Mouse (Mus musculus): ENCODE measurements around the gene Cpxm1. TPM values are rescaled to one million over a fixed set of nuclear protein-coding genes. Genes with fewer than 3 reads are reported as not detected.
"Not testable (repeated sequence)": the region's sequence is repeated elsewhere in the genome, so short reads cannot be mapped to it uniquely, and the experiment has no call there.

Cpxm1 gene
- polyA plus RNA-seq, 1 experiment from 2014 or later, result 16.4 TPM

DNA sequence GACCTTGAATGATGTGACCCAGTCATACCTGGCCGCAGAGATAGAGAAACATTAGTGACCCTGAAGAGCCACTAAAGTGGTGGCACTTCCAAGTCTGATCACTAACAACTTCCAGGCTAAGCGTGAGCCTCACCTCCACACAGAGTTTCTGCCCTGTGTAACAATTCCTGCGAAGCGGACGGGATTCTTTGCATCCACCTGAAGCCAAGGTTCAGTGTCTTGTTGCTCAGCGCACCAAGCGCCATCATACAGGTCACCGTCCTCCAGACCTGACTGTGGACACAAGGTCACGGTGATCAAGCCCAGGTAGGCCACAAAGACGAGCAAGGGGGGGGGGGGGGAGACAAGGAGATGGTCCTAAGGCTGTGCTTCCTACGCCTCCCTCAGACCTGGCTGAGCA is 1.7 kb downstream of the Cpxm1 start:
- no peak overlapping the region for H3K27ac ChIP-seq
- H3K4me3 ChIP-seq (replicated peaks), result no peak overlapping the region
- ATAC-seq, result no peak
- no peak overlapping the region for H3K9ac ChIP-seq (replicated peaks)
- H3K36me3 ChIP-seq, result peaks cover 6% of the 10 kb centered on the region
- H3K27me3 ChIP-seq, result peaks cover 33% of the 10 kb centered on the region
- WGBS, result 93% methylated on average over 10 of the region's 11 CpGs
- no peaks in the 10 kb centered on the region for H3K9me3 ChIP-seq
- H3K4me2 ChIP-seq (replicated peaks), result no peak overlapping the region
- peaks cover 13% of the 10 kb centered on the region for H3K4me1 ChIP-seq (replicated peaks)

DNA sequence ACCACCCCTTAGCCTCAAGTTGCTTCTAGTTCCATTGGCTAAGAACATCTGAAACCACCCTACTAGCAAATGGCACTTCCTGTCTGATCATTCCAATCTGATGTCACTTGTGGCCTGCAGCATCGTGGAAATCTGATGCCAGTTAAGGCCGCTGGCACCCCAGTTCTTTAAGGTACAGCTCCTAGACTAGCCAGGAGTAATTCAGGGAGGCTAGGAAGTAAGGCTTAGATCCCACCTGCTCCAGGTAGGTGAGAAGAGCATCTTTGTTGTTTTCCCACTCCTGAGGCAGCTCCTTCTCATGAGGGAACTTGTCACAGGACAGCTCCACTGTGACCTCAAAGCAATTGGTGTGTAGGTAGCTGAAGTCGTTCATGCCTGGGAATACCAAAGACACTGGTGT is 4.5 kb downstream of the Cpxm1 start:
- Histone ChIP-seq H3K27me3 (peaks cover 15% of the 10 kb centered on the region), H3K9me3 (no peaks in the 10 kb centered on the region), H3K9ac (replicated peaks) (no peak overlapping the region), H3K27ac (no peak overlapping the region), H3K4me3 (replicated peaks) (no peak overlapping the region), H3K36me3 (peaks cover 6% of the 10 kb centered on the region), H3K4me1 (replicated peaks) (peaks cover 10% of the 10 kb centered on the region), H3K4me2 (replicated peaks) (no peak overlapping the region)
- ATAC-seq, result no peak
- 87% methylated on average over 3 of the region's 3 CpGs for WGBS

DNA sequence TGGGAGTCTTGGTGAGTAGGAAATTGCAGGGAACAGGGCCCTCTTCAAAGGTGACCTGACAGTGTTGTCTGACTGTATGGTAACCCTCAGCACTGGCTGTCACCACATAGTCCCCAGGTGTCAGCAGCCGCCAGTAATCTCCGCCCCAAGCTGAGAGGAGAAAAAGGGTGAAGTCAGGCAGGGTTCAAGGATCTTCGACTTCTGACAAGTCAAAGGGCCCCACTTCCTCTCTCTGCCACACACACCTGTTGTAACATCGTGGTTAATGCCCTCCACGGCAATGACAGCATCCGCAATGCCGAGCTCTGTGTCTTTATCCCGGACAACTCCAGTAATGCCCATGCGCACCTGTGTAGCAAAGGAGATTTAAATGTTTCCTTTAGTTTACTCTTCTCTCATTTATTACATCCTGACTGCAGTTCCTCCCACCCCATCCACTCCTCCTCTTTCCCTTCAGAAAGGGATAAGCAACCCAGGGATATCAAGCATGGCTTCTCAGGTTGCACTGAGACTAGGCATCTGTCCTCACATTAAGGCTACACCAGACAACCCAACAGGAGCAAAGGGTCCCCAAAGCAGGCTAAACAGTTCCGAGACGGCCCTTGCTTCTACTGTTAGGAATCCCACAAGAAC is 6.3 kb downstream of the Cpxm1 start:
- ATAC-seq, result no peak
- peaks cover 6% of the 10 kb centered on the region for H3K36me3 ChIP-seq
- H3K27ac ChIP-seq, result no peak overlapping the region
- H3K27me3 ChIP-seq, result 0 out of 2 replicates have a peak, but pooled peaks cover 1% of the 10 kb centered on the region
- H3K9me3 ChIP-seq, result no peaks in the 10 kb centered on the region
- no peak overlapping the region for H3K4me3 ChIP-seq (replicated peaks)
- no peak overlapping the region for H3K9ac ChIP-seq (replicated peaks)
- 89% methylated on average over 11 of the region's 11 CpGs for WGBS
- no peaks in the 10 kb centered on the region for H3K4me1 ChIP-seq (replicated peaks)
- no peak overlapping the region for H3K4me2 ChIP-seq (replicated peaks)

DNA sequence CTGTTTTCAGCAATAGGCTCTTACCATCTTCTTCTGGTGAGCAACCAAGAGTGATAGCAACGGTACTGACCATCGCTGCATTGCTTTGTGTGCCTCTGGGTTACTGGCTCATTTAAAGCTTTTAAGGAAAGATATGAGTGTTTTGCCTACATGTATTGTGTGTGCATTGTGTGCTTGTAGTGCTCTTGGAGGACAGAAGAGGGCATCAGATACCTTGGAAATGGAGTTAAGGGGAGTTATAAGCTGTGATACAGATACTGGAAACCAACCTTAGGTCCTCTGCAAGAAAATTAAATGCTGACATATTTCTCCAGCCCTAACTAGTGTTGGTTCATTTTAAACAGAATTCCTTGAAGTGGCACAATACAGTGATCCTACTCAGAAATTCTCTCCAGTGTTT is 8.6 kb downstream of the Cpxm1 start:
- whole genome bisulfite sequencing, result 75% methylated on average over 2 of the region's 2 CpGs
- ATAC-seq, result no peak

DNA sequence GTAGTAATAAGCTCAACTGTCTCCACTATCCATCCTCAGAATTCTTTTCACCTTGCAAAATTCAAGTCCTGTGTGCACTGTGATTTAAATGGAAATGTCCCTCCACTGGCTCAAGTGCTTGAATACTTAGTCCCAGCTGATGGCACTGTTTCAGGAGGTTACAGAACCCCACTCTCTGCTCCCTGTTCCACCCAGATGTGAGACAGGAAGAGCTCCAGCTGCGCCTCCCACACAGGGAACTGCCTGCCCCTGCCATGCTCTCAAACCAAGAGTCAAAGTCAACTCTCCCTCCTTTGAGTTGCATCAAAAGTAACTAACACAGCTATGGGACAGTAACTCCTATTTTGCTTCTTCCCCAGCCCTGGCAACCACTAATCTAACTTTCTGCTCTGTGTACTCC is 11.2 kb downstream of the Cpxm1 start:
- no peak overlapping the region for H3K27ac ChIP-seq
- no peak overlapping the region for H3K9ac ChIP-seq (replicated peaks)
- no peaks in the 10 kb centered on the region for H3K27me3 ChIP-seq
- 92% methylated on average over 1 of the region's 1 CpGs for WGBS
- ATAC-seq, result no peak
- H3K9me3 ChIP-seq, result no peaks in the 10 kb centered on the region
- no peak overlapping the region for H3K4me2 ChIP-seq (replicated peaks)
- no peaks in the 10 kb centered on the region for H3K4me1 ChIP-seq (replicated peaks)
- H3K4me3 ChIP-seq (replicated peaks), result no peak overlapping the region
- no peaks in the 10 kb centered on the region for H3K36me3 ChIP-seq

More for the DNA sequence above, 8.6 kb downstream of the Cpxm1 start:
- H3K27me3 ChIP-seq, result no peaks in the 10 kb centered on the region
- no peaks in the 10 kb centered on the region for H3K4me1 ChIP-seq (replicated peaks)
- no peak overlapping the region for H3K9ac ChIP-seq (replicated peaks)
- no peak overlapping the region for H3K4me3 ChIP-seq (replicated peaks)
- H3K36me3 ChIP-seq, result peaks cover 6% of the 10 kb centered on the region
- no peak overlapping the region for H3K4me2 ChIP-seq (replicated peaks)
- no peak overlapping the region for H3K27ac ChIP-seq
- H3K9me3 ChIP-seq, result no peaks in the 10 kb centered on the region

DNA sequence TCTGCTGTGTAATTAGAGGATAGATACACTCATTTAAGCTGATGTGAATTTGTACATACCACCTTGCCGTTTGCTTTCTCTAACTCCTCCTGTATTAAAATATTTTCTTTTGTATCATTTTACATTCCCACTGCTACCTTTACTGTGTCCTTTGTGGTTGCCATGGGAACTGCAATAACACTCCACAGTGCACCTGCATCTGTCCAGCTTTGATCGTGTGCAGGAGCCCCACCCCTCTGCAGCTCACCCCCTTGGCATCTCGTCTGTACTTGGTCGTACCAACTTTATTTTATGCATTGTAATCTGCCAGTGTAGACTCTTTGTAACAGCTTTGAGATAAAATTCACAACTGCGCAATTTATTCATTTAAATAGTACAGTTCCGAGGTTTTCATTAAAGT is 13.5 kb downstream of the Cpxm1 start:
- Histone ChIP-seq H3K4me1 (replicated peaks) (no peaks in the 10 kb centered on the region), H3K36me3 (no peaks in the 10 kb centered on the region), H3K4me3 (replicated peaks) (no peak overlapping the region), H3K4me2 (replicated peaks) (no peak overlapping the region), H3K27ac (no peak overlapping the region), H3K27me3 (no peaks in the 10 kb centered on the region), H3K9me3 (no peaks in the 10 kb centered on the region), H3K9ac (replicated peaks) (no peak overlapping the region)
- 74% methylated on average over 6 of the region's 6 CpGs for WGBS
- no peak for ATAC-seq

DNA sequence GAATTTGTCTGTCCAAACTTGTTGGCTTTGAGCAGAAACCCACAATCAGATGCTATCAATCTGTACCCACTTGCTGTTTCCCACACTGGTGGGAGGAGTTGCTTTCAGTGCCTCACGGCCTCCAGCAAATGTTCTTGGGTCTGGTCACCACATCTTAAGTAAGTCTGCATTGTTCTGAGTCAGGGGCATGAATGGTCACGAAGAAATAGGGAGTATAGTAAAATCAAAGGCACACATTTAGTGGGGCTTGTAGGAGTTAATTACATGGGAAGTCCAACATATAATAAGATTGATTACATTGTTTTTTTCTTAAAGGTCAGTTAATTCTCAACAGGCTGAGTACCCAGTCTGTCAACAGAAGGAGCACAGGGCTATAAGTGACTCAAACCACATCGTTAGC is 14.2 kb downstream of the Cpxm1 start:
- no peaks in the 10 kb centered on the region for H3K4me1 ChIP-seq (replicated peaks)
- no peaks in the 10 kb centered on the region for H3K9me3 ChIP-seq
- H3K36me3 ChIP-seq, result no peaks in the 10 kb centered on the region
- no peak overlapping the region for H3K4me3 ChIP-seq (replicated peaks)
- no peak overlapping the region for H3K27ac ChIP-seq
- no peak overlapping the region for H3K9ac ChIP-seq (replicated peaks)
- H3K27me3 ChIP-seq, result no peaks in the 10 kb centered on the region
- no peak for ATAC-seq
- WGBS, result 51% methylated on average over 3 of the region's 3 CpGs
- no peak overlapping the region for H3K4me2 ChIP-seq (replicated peaks)

DNA sequence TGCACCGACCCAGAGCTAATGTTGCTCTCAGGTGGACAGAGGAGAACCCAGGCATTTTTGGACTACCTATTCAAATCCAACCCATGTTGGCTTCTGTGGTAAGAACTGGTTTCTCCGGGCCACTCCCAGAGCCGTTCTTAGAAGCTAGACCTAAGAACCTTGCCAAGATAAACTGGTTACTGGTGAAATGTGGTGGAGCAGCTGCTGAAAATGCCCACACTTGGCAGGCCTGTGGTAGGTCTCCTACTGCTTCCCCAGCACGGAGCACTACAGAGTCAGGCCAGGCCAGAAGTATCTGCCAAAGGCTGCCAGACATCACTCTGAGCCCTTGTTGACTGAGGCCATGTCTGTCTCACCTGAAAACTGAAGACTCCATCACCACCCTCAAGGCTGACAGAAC is 22.4 kb downstream of the Cpxm1 start:
- Histone ChIP-seq H3K9ac (replicated peaks) (no peak overlapping the region), H3K4me3 (replicated peaks) (no peak overlapping the region), H3K4me1 (replicated peaks) (no peaks in the 10 kb centered on the region), H3K36me3 (no peaks in the 10 kb centered on the region), H3K9me3 (no peaks in the 10 kb centered on the region), H3K27me3 (no peaks in the 10 kb centered on the region), H3K4me2 (replicated peaks) (no peak overlapping the region), H3K27ac (no peak overlapping the region)
- no peak for ATAC-seq
- WGBS, result 84% methylated on average over 4 of the region's 4 CpGs

DNA sequence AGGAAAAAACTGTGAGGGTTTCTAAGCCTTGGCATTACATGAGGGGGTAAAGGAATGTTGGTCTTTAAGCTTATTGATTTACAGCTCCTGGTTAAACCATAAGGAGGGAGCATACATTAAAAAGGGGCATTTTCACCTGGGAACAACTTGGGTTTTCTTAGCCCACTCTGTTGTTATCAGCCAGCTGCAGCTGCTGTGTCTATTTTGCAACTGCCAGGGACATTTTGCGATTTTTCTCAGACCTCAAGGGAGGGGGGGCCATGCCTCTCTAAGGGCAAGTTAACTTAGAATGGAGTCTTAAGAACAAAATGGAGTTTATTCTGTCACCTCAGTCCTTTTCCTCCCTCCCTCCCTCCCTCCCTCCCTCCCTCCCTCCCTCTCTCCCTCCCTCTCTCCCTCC is 24.3 kb downstream of the Cpxm1 start:
- not testable (repeated sequence) for H3K4me2 ChIP-seq (replicated peaks); H3K4me1 ChIP-seq (replicated peaks); H3K27me3 ChIP-seq; H3K4me3 ChIP-seq (replicated peaks); H3K9me3 ChIP-seq; H3K9ac ChIP-seq (replicated peaks); ATAC-seq; H3K27ac ChIP-seq; H3K36me3 ChIP-seq
- WGBS, result 59% methylated on average over 1 of the region's 1 CpGs

DNA sequence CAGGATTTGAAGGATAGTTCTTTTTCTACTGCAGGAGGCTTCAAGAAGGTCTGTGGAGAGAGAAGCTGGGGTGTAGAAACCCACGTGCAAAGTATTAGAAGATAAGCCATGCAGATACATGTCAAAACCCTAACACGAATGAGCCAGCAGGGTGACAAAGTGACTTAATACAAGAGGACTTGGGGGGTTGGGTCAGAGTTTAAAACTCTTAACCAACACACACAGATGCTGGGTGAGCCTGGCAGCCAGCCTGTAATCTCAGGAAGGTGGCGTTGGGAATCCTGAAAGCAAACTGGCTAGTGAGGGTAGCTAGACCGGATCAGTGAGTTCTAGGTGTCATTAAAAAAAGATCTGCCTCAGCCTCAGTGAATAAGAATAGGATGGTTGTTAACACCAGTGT is 30.0 kb downstream of the Cpxm1 start:
- ATAC-seq, result no peak
- H3K4me1 ChIP-seq (replicated peaks), result peaks cover 9% of the 10 kb centered on the region
- no peaks in the 10 kb centered on the region for H3K9me3 ChIP-seq
- no peak overlapping the region for H3K9ac ChIP-seq (replicated peaks)
- 74% methylated on average over 4 of the region's 4 CpGs for WGBS
- H3K4me2 ChIP-seq (replicated peaks), result no peak overlapping the region
- no peak overlapping the region for H3K27ac ChIP-seq
- peaks cover 19% of the 10 kb centered on the region for H3K27me3 ChIP-seq
- no peak overlapping the region for H3K4me3 ChIP-seq (replicated peaks)
- no peaks in the 10 kb centered on the region for H3K36me3 ChIP-seq

DNA sequence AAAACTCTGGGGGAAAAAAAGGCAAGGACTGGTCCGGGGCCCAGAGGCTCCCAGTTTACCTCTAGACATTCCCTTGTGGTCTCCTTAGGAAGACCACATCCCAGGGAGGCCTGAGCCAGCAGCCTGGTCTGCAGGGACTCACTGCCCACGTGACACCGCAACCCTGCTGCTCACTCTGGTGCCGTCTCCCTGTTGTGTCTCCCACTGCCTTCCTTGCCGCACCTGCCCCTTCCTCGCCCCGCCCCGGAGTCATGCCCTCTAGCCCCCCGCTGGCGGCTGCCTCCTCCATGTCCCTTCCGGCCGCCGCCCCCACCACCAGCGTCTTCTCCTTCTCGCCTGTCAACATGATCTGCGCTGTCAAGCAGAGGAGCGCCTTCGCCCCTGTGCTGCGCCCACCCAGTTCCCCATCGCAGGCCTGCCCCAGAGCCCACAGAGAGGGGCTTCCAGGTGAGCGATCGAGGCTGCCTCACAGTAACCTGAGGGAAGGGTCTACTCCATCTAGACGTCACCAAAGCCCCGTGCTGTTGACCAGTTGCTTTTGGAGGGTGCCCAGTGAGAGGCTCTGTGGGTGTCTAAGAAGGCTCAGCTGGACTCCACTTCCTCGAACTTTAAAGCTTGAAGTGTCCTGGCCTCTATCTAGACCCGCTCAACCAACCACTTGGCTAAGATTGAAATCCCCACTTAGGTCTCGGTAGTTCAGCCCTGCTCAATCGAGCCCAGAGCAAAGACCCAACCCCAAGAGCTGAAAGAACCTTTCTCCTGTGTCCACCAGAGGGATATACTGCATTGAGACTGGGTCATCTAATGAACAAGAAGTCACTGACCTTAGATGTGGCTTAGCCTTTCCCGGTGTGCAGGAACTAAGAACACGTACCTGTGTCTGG is 31.9 kb downstream of the Cpxm1 start:
- peaks cover 39% of the 10 kb centered on the region for H3K27me3 ChIP-seq
- H3K4me2 ChIP-seq (replicated peaks), result peak overlapping the region; percentile 55
- WGBS, result 7% methylated on average over 29 of the region's 30 CpGs
- H3K4me3 ChIP-seq (replicated peaks), result peak overlapping the region; percentile 32
- ATAC-seq, result peak; percentile 62
- H3K4me1 ChIP-seq (replicated peaks), result peaks cover 12% of the 10 kb centered on the region
- no peaks in the 10 kb centered on the region for H3K36me3 ChIP-seq
- H3K9ac ChIP-seq (replicated peaks), result peak overlapping the region; percentile 54
- no peaks in the 10 kb centered on the region for H3K9me3 ChIP-seq
- H3K27ac ChIP-seq, result no peak overlapping the region

DNA sequence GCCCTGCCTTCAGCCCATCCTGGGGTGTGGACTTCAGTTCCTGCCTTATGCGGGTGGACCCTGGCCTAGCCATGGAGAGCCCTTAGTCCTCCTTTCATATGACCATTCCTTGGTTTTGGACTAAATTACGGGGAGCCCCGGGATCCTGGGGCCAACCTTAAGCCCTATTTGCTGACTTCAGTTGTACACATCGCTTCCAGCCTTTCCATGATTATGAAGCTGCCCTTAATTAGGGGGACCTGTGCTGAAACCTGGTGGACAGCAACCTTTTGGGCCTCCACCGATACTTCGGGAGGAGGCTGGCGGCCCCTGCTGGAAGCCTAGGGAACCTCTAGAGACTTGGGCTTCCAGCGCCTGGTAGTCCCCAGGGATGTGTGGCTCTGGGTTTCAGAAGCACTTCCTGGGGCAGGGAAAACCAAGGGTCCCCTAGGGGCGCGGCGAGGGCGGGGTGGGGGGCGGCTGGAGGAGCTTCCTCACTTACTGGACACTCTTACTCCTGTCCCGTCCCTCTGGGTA is 34.8 kb downstream of the Cpxm1 start:
- Histone ChIP-seq H3K36me3 (no peaks in the 10 kb centered on the region), H3K9ac (replicated peaks) (peak overlapping the region; percentile 8; the same call in 1 of the 2 replicates), H3K27ac (no peak overlapping the region), H3K4me1 (replicated peaks) (peaks cover 12% of the 10 kb centered on the region), H3K4me3 (replicated peaks) (no peak overlapping the region), H3K9me3 (no peaks in the 10 kb centered on the region; the same call in 1 of the 2 replicates), H3K4me2 (replicated peaks) (no peak overlapping the region), H3K27me3 (peaks cover 51% of the 10 kb centered on the region)
- ATAC-seq, result peak; percentile 34; the same call in 1 of the 2 replicates
- 4% methylated on average over 14 of the region's 14 CpGs for whole genome bisulfite sequencing
